Mouse (Mus musculus) effector memory CD4-positive, alpha-beta T cell, adult 5 months (primary cell): Measurements from ENCODE around the gene Chdh. TPM values are rescaled to one million over a fixed set of nuclear protein-coding genes. Genes with fewer than 3 reads are reported as not detected.

Experiments
- polyA plus RNA-seq: library from polyadenylated mRNA; unstranded; fragments of 100-300 nt; shearing (Covaris generic); gene quantifications from one replicate; pipeline ENCODE4 v1.2.1, GENCODE M21; 2017

Chdh gene
- polyA plus RNA-seq = not detected

GRCm38 (mm10) chr14:30008733-30009575 is at the start of gene Chdh, which contains the start of gene Il17rb:
Gene Chdh, plus strand, starts transcription at chr14:30009023.
Gene Il17rb, minus strand, starts transcription at chr14:30008896.

DNA sequence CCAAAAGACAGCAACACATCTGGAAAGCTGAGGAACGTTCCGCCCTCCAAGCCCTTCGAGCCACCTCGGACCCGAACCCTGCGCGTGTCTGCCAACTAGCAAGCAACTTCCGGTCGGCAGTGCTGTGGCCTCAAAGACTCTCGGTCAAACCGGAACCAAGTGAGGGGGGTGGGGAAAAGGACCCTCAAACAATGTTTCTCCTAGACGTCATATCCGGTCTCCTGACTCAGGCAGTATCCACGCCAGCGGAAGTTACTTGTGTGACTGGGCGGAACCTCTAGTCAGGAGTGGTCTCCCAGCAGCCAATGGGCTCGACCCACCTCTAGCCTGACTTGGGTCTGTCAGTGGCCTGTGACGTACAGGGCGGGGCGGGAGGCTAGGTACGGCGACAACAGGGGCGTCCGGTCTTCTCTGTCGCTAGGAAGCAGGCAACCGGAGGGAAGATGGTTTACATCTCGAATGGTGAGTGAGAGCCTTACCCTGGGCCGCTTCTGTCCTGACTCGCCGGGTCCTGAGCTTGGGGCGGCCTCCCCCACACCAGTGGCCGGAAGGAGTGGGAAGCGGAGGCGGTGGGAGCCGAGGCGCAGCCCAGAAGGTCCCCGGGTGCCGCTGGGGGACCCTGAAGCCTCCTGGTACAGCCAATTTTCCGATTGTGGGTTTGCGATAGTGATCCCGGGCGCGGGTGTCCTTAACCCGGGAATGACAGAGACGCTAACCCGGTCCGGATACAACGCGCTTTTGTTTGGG is 40.6 kb upstream of the Chdh start, which contains the start of gene Selenok:
Gene Selenok (plus strand): TSS at position 234 of the 747 bp plus-strand sequence.

DNA sequence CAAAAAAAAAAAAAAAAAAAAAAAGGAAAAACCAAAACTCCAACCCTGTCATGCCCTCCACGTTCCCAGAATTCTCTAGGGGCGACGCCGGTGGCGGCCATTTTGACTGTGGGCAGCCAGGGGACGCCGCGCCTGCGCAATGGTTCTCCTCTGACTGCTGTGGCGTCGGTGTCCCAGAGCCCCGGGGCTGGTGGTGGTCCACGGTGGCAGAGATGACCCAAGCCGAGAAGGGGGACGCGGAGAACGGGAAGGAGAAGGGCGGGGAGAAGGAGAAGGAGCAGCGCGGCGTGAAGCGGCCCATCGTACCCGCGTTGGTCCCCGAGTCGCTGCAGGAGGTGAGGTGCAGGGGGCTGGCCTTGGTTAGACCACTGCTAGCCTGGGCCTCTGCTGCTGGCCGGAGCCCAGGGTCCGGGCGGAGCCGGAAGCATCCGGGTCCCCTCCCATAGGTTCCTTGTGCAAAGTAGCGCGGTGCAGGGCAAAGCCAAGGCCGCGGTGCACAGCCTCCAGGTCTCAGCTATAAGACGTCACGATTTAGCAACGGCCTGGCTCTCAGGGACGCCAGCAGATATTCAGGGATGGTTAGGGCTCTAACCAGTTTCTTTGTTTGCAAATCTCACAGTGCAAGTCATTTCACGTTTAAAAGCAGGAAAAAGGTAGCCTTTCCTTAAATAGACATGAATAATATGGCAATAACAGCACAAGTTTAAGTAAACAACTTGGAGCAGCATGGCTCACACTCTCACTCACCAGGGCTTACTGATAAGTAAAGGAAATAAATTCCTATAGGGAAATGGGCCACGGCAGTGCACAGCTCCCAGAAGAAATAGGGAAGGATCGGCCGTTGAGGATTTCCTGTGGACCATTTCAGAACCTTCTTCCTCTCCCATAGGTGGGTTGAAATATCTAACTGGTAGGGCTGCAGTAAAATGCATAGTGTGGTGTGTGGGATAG is 30.3 kb upstream of the Chdh start, which contains the start of gene Actr8:
Gene Actr8 (plus strand): TSS at position 84 of the 951 bp plus-strand sequence.

Other genes with a start within 250 kb of the Chdh start
- 461 TPM for gene Selenok, start 40.7 kb upstream of the Chdh start, polyA plus RNA-seq
- gene Actr8, start 30.7 kb upstream of the Chdh start, polyA plus RNA-seq = 41.0 TPM
- gene Il17rb, start 127 bp upstream of the Chdh start, polyA plus RNA-seq = not detected